Mouse (Mus musculus) fibroblast of lung, adult 2 months (primary cell): ENCODE results near the gene Catsper3.

Experiments used
- DNase-seq: peaks from one replicate; pipeline ENCODE4 v3.0.0-alpha.2; 2011; ENCODE audit warnings: low read depth

Catsper3 gene

DNA sequence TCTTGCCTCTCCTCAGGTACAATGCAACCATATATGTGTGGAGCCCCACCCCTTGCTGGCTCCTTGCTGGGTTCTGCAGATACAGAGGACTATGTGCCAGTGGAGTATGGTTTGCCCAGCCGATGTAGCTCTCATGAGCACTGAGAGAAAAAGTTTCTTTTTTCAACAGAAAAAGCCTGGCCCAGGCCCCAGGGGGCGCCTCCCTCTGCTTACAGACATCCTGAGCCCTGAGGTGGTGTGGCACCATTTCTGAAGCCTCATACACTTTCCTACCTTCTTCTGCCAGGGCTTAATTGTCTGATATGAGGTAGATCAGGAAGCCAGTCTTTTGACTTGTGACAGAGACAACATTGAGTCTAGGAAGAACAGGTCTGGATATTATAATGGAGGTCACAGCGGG, 67.8 kb downstream of the Catsper3 start:
- DNase-seq = no peak

DNA sequence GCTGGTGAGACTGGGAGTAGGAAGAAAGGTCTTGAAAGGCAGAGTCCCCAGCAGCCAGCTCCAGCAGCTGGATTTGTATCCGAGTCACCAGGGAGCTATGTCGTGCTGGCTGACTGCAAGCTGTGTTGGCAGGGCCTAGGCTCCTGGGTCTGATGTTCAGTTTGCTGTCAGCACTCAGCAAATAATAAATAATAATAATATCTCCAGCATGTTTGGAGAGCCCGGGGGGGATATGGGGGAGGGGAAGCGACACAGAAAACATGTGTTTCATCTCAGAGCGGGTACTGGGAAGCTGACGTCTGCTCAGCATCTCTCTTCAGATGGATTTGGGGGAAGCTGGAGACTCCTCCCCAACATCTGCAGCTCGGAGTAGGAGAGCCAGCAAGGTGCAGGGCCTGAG, 71.4 kb downstream of the Catsper3 start:
- no peak for DNase-seq

DNA sequence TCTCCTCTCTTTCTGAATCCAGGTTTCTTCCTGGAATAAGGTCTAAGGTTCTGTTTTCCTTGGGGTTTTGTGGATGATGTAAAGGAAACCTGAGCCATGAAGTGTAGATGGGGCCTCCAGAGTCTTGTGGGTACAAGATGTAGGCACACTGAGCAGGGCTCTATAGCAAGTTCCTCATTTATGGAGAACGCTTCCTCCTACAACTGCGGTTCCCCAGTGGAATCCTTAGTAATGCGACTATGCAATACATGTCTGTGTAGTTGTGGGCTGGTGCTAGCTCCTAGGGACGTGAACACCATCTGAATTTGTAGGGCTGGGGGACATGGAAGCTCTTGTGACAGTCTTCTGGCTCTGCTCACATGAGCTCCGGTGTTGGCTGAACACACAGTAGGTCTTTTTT, 74.1 kb downstream of the Catsper3 start:
- no peak for DNase-seq
